Mouse (Mus musculus) ES-Bruce4 (cell line): ENCODE data around the gene Sox1.

Source experiments
- CTCF ChIP-seq: IDR thresholded peaks from one replicate; pipeline ENCODE4 v1.8.1; 2011; ENCODE audit warnings: low read depth, low read length
- EP300 ChIP-seq: IDR thresholded peaks from 2 replicates; pipeline ENCODE4 v1.6.1; 2011; ENCODE audit warnings: low read depth, low read length; ENCODE audit not compliant: insufficient read depth
- POLR2A ChIP-seq: IDR thresholded peaks from one replicate; pipeline ENCODE4 v1.8.1; 2011; ENCODE audit warnings: low read length; ENCODE audit not compliant: insufficient read depth

DNA sequence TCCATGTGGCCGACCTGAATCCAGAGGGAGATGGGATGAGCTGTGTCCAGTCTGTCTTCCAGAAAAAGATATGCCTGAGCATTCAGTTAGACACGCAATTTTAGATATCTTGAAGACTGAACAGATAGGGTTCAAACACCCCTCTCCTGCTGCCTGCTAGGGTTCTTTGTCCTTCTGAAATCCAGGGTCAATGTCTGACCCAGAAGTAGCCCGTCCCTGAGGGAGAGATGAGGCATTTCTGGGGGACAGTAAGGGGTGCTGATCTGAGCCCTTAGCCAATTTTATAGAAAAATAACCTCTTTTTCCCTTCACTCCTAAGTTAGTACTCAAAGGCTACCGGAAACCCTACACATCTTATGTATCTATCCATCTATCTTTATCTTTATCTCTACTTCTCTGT, 7.2 kb upstream of the Sox1 start:
- TF ChIP-seq CTCF (no peak), EP300 (no peak), POLR2A (no peak)
